Mouse (Mus musculus) midbrain, postnatal 0 days (tissue): ENCODE data around the gene Sigmar1. TPM values are rescaled to one million over a fixed set of nuclear protein-coding genes. Genes with fewer than 3 reads are reported as not detected.
"Not testable (repeated sequence)": the region's sequence is repeated elsewhere in the genome, so short reads cannot be mapped to it uniquely, and the experiment has no call there.

Experiments
- ATAC-seq: fragments of 200-750 bp; cut with Nextera tagmentation; 2 replicates; pipeline ENCODE4 v1.8.0; 2017; ENCODE audit warnings: moderate number of reproducible peaks, mild to moderate bottlenecking, moderate TSS enrichment, moderate library complexity; ENCODE audit not compliant: low FRiP score
- DNase-seq: peaks from one replicate; pipeline ENCODE4 v3.0.0-alpha.2; 2015; ENCODE audit warnings: low spot score
- H3K27ac ChIP-seq: fragments of 300-500 bp; sonication (generic); 2 replicates; pipeline ENCODE4 v1.5.1; 2014; ENCODE audit warnings: low read depth, mild to moderate bottlenecking, low read length, mixed read lengths
- H3K27me3 ChIP-seq: fragments of 300-500 bp; sonication (generic); 2 replicates; pipeline ENCODE4 v1.6.1; 2014; ENCODE audit warnings: low read length, control low read depth, mixed read lengths; ENCODE audit not compliant: insufficient read depth
- H3K36me3 ChIP-seq: fragments of 300-500 bp; sonication (generic); 2 replicates; pipeline ENCODE4 v1.6.1; 2014; ENCODE audit warnings: low read length, control low read depth, mixed read lengths; ENCODE audit not compliant: insufficient read depth
- H3K4me1 ChIP-seq: fragments of 300-500 bp; sonication (generic); 2 replicates; pipeline ENCODE4 v1.6.1; 2014; ENCODE audit warnings: mild to moderate bottlenecking, control low read depth, antibody characterized with exemption, low read length, mixed read lengths; ENCODE audit not compliant: insufficient read depth
- H3K4me2 ChIP-seq: fragments of 300-500 bp; sonication (generic); 2 replicates; pipeline ENCODE4 v1.6.1; 2014; ENCODE audit warnings: low read depth, mild to moderate bottlenecking, low read length, mixed read lengths; ENCODE audit not compliant: poor library complexity, severe bottlenecking
- H3K4me3 ChIP-seq: fragments of 300-500 bp; sonication (generic); 2 replicates; pipeline ENCODE4 v1.5.1; 2014; ENCODE audit warnings: low read depth, mild to moderate bottlenecking, low read length, moderate library complexity
- H3K9ac ChIP-seq: fragments of 300-500 bp; sonication (generic); replicated peaks from 2 replicates; pipeline ENCODE4 v1.6.1; 2014; ENCODE audit warnings: mild to moderate bottlenecking, low read length, moderate library complexity, mixed read lengths; ENCODE audit not compliant: poor library complexity, severe bottlenecking
- H3K9me3 ChIP-seq: fragments of 300-500 bp; sonication (generic); 2 replicates; pipeline ENCODE4 v1.6.1; 2016; ENCODE audit warnings: low read length, control low read depth
- CTCF ChIP-seq: IDR thresholded peaks from 2 replicates; pipeline ENCODE4 v1.5.1; 2016; ENCODE audit warnings: antibody characterized with exemption, mild to moderate bottlenecking
- WGBS: fragments of 180-500 bp; shearing (Covaris S2); extraction: QIAGEN DNeasy Blood & Tissue Kit; methylation state at CpG from one replicate; pipeline ENCODE4 v1.1.7; 2014; 5-methylcytosine and 5-hydroxymethylcytosine counted together
- polyA plus RNA-seq: library from polyadenylated mRNA; unstranded; fragments of >200 nt; fragmentation: Nextera tagmentation; extraction: Ambion mirVana; gene quantifications from 2 replicates; pipeline ENCODE4 v1.2.1, GENCODE M21; 2015
- total RNA-seq: library from RNA; depleted of rRNA; stranded (reverse); fragments of >200 nt; gene quantifications from 2 replicates; pipeline ENCODE4 v1.2.3, GENCODE M21; 2014

Sigmar1 gene
- total and polyA plus RNA-seq, 2 experiments from 2014 or later = 44.8 to 45.4 TPM

GRCm38 (mm10) chr4:41710229-41710628 lies 45.7 kb downstream of the Sigmar1 start:
- Histone ChIP-seq H3K4me1 (peaks cover 21% of the 10 kb centered on the region), H3K27ac (no peak overlapping the region), H3K9me3 (no peaks in the 10 kb centered on the region), H3K27me3 (no peaks in the 10 kb centered on the region), H3K4me3 (no peak overlapping the region), H3K4me2 (no peak overlapping the region), H3K36me3 (no peaks in the 10 kb centered on the region), H3K9ac (no peak overlapping the region)
- WGBS = 74% methylated on average over 4 of the region's 4 CpGs
- peak; percentile 45 for TF ChIP-seq CTCF
- ATAC-seq (no peak), DNase-seq (no peak)

DNA sequence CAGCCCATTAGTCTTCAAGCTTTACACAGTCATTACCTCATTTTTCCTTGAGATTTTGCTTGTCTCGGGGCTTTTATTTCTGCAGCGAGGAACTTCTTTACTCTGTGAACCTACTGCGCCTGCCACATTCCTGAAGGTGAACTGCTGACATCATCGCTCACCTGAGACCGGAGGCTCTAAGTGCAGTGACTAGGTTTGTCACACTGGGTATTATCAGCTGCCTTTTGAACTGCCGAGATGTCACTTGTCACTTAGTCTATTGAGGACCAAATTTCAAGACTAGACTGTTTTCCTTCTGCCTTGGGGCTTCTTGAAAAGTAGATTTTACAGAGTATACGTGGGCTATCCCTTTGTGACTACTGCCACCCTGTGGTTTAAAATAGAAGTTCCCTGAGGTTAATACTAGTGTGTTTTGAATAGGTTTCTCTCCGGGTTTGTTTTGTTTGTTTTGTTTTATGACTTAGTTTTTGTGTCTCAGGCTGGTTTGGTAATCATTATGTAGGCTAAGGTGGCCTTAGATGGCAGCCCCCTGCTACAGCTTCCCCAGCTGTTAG lies 47.7 kb downstream of the Sigmar1 start:
- peak; percentile 36; the same call in 1 of the 2 replicates for ATAC-seq
- 35% methylated on average over 8 of the region's 8 CpGs for WGBS
- peak; percentile 87 for DNase-seq
- Histone ChIP-seq H3K27ac (no peak overlapping the region), H3K9me3 (no peaks in the 10 kb centered on the region), H3K36me3 (no peaks in the 10 kb centered on the region), H3K4me1 (peaks cover 18% of the 10 kb centered on the region), H3K9ac (no peak overlapping the region), H3K4me3 (no peak overlapping the region), H3K4me2 (no peak overlapping the region), H3K27me3 (no peaks in the 10 kb centered on the region)
- peak; percentile 88 for TF ChIP-seq CTCF

- Histone ChIP-seq H3K4me3 (no peak overlapping the region), H3K9ac (no peak overlapping the region; the same call in 1 of the 2 replicates), H3K4me2 (peak overlapping the region; percentile 28; the same call in 1 of the 2 replicates), H3K27me3 (no peaks in the 10 kb centered on the region), H3K4me1 (peaks cover 12% of the 10 kb centered on the region), H3K9me3 (no peaks in the 10 kb centered on the region), H3K27ac (peak overlapping the region; percentile 59), H3K36me3 (no peaks in the 10 kb centered on the region)
- DNase-seq (peak; percentile 88), ATAC-seq (peak; percentile 84)
- TF ChIP-seq CTCF = peak; percentile 88
- under 1% methylated on average over 13 of the region's 13 CpGs for WGBS
Measured at GRCm38 (mm10) chr4:41707011-41707535, 48.9 kb downstream of the Sigmar1 start.

- DNase-seq (no peak), ATAC-seq (no peak)
- no peak overlapping the region for H3K27ac ChIP-seq
Measured at GRCm38 (mm10) chr4:41705922-41706754, 49.8 kb downstream of the Sigmar1 start.

GRCm38 (mm10) chr4:41704651-41705050 lies 51.3 kb downstream of the Sigmar1 start:
- TF ChIP-seq CTCF = no peak
- WGBS = 15% methylated on average over 5 of the region's 5 CpGs

More at GRCm38 (mm10) chr4:41705922-41706754, 49.8 kb downstream of the Sigmar1 start:
- Histone ChIP-seq H3K4me1 (peaks cover 8% of the 10 kb centered on the region; the same call in 1 of the 2 replicates), H3K27me3 (no peaks in the 10 kb centered on the region), H3K9ac (no peak overlapping the region; the same call in 1 of the 2 replicates), H3K36me3 (no peaks in the 10 kb centered on the region), H3K4me3 (no peak overlapping the region), H3K4me2 (peak overlapping the region; percentile 28; the same call in 1 of the 2 replicates), H3K9me3 (no peaks in the 10 kb centered on the region)
- WGBS = 47% methylated on average over 19 of the region's 19 CpGs
- no peak for TF ChIP-seq CTCF

DNA sequence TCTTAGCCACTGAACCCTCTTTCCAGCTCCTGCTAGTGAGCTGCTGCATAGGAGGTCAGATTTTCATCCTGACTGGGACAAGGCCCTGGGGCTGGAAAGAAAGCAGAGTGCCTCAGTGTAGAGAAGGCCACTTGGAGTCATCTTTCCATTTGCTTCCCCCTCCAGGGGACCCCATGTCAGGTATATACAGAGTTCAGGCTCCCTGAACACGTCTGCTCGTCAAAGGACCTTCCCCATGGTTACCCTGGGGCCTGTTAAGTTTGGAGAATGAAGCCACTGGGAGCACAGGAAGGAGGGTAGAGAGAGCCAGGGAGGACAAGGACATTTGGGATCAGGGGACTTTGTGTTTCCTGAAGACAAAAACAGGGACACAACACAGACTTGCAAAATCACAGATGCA lies 53.7 kb downstream of the Sigmar1 start:
- ATAC-seq, H3K9ac ChIP-seq, H3K4me3 ChIP-seq, H3K27ac ChIP-seq, H3K4me1 ChIP-seq, H3K9me3 ChIP-seq, H3K4me2 ChIP-seq, H3K36me3 ChIP-seq, DNase-seq, H3K27me3 ChIP-seq: not testable (repeated sequence)
- 76% methylated on average over 2 of the region's 2 CpGs for WGBS

More at GRCm38 (mm10) chr4:41704651-41705050, 51.3 kb downstream of the Sigmar1 start:
- Histone ChIP-seq H3K36me3 (no peaks in the 10 kb centered on the region), H3K27me3 (no peaks in the 10 kb centered on the region), H3K9me3 (no peaks in the 10 kb centered on the region), H3K9ac (no peak overlapping the region), H3K27ac (no peak overlapping the region), H3K4me2 (no peak overlapping the region), H3K4me3 (no peak overlapping the region), H3K4me1 (peaks cover 8% of the 10 kb centered on the region; the same call in 1 of the 2 replicates)
- ATAC-seq (no peak), DNase-seq (no peak)

GRCm38 (mm10) chr4:41700224-41700623 lies 55.7 kb downstream of the Sigmar1 start:
- not testable (repeated sequence) for DNase-seq, H3K4me2 ChIP-seq, H3K4me1 ChIP-seq, H3K27ac ChIP-seq, H3K9me3 ChIP-seq, H3K4me3 ChIP-seq, H3K27me3 ChIP-seq, ATAC-seq, H3K9ac ChIP-seq, H3K36me3 ChIP-seq
- 92% methylated on average over 2 of the region's 8 CpGs for WGBS

- H3K27ac ChIP-seq, H3K27me3 ChIP-seq, ATAC-seq, H3K9ac ChIP-seq, H3K9me3 ChIP-seq, H3K4me3 ChIP-seq, H3K4me1 ChIP-seq, DNase-seq, H3K36me3 ChIP-seq, H3K4me2 ChIP-seq: not testable (repeated sequence)
- WGBS = 86% methylated on average over 10 of the region's 10 CpGs
Measured at GRCm38 (mm10) chr4:41699783-41700182, 56.2 kb downstream of the Sigmar1 start, which contains the start of gene Il11ra1. Il11ra1 (plus strand) TSS chr4:41699989.
